Mouse (Mus musculus) spleen, adult 2 months (tissue): Measurements from ENCODE around the gene Anapc15.

ENCODE experiments used
- CTCF ChIP-seq: fragments of 200-500 bp; IDR thresholded peaks from 2 replicates; pipeline ENCODE4 v1.5.1; 2011; ENCODE audit warnings: mild to moderate bottlenecking, inconsistent platforms; ENCODE audit not compliant: insufficient read depth, insufficient read length, insufficient replicate concordance; ENCODE audit errors: extremely low read depth
- POLR2A ChIP-seq: fragments of 200-500 bp; IDR thresholded peaks from 2 replicates; pipeline ENCODE4 v1.6.1; 2011; ENCODE audit warnings: low read depth, low read length, inconsistent platforms

GRCm38 (mm10) chr7:101835457-101836109 lies 27.9 kb upstream of the Anapc15 start:
- TF ChIP-seq CTCF (no peak), POLR2A (no peak)
